Mouse (Mus musculus) adrenal gland, adult 2 months (tissue): Measurements from ENCODE around the gene Ciz1. TPM values are rescaled to one million over a fixed set of nuclear protein-coding genes. Genes with fewer than 3 reads are reported as not detected.

Experiments
- DNase-seq: peaks from one replicate; pipeline ENCODE4 v3.0.0; 2021
- long read RNA-seq: library from polyadenylated mRNA; stranded (forward); transcript quantifications from one replicate; pipeline ENCODE4 v2.0.0, GENCODE M21; 2021
- polyA plus RNA-seq: library from polyadenylated mRNA; depleted of rRNA; stranded (reverse); fragments of >200 nt; gene quantifications from 2 replicates; pipeline ENCODE4 v1.2.3, GENCODE M21; 2012; rRNA removed
- total RNA-seq, 2 experiments: library from RNA; stranded (reverse); gene quantifications; 2 replicates each; pipeline ENCODE4 v1.2.3; 2021

The Ciz1 gene
- total RNA-seq = 10 to 100 TPM; 54.0 to 94.0 TPM
- polyA plus RNA-seq = 290 and 303 TPM in 2 replicates
- long read RNA-seq, partial matches to known transcripts = 5 of 35 reads
- long read RNA-seq, other reads (novel, unspliced or antisense) = 27 of 35 reads

DNA sequence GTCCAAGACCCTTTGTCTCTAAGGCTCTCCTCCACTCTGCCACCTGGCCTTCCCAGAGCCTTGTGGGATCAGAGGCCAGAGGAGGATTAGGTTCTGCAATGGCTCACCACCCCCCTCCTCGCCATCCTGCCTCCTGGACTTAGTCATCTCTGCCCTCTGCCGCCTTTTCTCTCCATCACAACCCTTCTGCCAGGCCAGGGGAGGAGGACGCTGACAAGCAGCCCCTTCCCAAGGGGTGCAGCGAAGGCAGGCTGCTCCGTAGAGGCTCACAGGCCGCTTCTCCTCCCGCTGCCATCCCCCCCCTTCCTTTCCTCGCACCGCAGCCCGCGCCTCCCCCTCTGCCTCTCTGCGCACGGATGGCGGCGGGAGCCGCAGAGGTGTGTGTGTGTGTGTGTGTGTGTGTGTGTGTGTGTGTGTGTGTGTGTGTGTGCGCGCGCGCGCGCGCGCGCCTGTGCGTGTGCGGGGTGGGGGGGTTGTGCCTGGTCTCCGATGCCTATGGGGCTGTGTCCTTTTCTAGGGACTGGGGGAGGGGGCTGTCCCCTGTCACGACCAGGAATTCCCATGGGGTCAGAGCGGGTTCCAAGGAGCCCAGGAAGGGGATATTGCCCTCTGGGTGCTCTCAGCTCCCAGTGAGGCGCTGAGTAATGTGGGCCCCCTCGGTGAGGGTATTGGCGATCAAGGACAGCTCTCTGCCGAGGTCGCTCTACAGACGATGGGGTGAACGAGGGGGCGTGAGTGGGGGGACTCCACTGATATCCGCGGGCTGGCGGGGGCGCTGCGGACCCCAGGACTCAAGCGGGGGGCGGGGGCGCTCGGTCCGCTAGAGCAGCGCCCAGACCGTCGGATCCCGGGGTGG is at the start of gene Ciz1:
Gene Ciz1, plus strand, starts transcription at position 177 of the 856 bp plus-strand sequence.
- peak; percentile 58 for DNase-seq

DNA sequence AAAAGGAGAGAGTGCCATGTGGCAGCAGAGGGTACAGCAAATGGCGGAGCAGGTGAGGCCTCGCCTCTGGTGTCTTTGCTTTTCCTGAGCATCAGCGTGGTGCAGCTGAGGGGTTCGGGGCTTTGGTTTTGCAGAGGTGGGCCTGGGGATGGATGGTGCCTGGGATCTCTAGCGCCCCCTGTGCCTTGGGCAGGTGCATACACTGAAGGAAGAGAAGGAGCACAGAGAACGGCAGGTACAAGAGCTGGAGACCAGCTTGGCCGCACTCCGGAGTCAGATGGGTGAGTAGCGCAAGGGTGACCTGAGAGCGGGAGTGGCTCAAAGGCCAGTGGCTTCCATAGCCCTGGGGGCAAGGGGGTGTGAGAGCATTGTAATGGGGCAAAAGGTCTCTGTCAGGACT is 49.2 kb upstream of the Ciz1 start:
- no peak for DNase-seq

DNA sequence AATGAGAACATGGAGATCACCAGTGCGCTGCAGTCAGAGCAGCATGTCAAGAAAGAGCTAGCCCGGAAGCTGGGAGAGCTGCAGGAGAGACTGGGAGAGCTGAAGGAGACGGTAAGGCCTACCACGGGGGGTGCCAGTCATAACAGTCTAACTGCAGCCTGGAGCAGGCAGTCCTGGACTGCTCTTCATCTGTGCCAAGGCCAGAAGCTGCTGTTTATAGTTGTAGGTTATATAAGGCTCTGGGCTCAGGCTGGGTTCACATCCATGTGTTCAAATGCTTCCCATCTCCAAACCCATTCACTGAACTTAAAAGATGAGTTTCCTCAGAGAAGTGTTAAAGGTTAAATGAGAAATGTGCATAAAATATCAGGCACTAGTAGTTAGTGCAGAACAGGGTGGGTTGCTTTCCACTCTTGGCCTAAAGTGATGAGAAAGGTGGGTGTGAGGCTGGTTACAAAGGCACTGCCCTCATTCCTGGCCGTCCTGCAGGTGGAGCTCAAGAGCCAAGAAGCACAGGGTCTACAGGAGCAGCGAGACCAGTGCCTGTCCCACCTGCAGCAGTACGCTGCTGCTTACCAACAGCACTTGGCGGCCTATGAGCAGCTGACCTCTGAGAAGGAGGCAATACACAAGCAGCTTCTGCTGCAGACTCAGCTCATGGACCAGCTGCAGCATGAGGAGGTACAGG is 47.8 kb upstream of the Ciz1 start:
- peak; percentile 41 for DNase-seq

DNA sequence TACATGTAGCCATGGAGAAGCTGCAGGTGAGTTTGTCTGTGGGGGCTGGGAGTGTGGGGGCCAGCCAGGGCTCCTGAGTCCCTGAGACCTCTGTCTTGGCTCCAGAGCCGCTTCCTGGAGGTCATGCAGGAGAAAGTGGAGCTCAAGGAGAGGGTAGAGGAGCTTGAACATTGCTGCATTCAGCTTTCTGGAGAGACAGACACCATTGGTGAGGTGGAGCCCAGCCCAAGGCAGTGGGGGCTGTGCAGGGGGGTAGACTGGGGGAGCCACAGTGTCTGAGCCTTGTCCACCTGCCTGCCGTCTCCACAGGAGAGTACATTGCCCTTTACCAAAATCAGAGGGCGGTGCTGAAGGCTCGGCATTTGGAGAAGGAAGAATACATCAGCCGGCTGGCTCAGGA is 46.5 kb upstream of the Ciz1 start:
- no peak for DNase-seq

DNA sequence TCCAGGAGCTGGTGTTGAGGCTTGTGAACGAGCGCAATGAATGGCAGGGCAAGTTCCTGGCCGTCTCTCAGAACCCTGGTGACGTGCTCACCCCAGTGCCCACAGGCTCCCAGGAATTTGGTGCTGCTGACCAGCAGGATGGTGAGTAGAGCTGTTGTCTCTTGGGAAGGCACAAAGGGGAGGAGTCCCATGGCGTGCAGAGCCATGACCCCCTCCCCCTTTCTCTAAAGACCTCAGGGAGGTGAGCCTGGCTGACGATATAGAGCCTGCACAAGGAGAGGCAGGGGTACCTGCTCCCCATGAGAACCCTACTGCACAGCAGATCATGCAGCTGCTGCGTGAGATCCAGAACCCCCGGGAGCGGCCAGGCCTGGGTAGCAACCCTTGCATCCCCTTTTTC is 46.0 kb upstream of the Ciz1 start:
- DNase-seq = no peak

DNA sequence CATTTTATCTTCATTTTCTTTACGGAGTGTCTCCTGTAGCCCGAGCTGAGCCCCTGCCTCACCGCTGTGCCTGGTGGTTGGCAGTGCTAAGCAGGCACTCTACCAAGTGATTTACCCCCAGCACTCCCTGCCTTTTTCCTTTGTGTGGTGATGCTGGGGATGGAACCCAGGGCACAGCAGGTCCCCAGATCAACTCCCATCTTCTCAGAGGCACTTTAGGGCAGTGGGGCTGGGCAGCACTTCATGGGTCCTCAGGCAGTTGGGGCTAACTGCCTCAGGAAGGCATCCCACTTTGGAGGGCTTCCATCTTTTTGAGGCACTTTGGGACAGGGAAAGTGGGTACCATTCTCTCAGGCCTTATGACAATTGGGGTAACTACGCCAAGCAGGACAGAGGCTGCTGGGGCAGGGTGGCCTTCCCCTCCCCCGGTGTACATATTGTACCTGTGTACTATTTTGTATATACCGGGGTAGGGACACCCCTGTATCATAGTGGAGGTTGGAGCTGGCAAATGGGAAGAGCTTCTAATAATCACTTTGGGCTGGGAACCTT is 44.8 kb upstream of the Ciz1 start:
- DNase-seq = no peak

DNA sequence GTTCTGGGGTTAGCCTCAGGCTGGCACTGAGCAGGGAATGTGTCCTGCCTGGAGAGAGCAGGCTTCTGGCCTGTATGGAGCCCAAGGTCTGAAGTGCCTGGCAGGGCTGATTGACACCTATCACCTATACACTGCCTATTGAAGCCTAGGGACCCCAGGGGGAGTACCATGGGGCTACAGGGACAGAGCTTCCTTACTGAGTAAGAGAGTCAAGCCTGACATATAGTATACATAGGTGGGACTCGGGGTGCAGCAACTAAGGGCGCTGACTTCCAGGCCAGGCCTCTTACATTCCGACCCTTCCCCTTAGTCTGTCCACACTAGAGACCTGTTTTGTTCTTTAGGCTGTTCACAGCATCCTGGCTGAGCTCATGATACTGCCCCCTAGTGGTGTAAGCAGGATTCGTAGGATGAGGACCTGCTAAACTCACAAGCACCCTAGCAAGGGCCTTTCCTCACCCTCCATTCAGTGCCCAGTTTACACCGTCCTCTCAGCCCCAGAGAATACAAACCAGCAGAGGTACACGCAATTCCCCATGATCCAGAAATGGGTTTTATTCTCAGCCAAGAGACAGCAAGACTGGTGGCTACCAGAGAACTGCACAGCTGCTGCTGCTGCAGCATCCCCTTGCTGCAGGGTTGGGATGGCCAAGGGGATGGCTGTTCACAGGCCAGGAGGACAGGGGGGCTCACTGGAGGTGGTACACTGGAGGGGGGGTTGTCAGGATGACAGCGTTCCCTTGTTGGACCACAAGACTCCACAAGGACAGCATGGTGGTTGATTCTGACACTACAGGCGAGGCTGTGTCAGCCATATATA is 44.0 kb upstream of the Ciz1 start:
- peak; percentile 41 for DNase-seq

DNA sequence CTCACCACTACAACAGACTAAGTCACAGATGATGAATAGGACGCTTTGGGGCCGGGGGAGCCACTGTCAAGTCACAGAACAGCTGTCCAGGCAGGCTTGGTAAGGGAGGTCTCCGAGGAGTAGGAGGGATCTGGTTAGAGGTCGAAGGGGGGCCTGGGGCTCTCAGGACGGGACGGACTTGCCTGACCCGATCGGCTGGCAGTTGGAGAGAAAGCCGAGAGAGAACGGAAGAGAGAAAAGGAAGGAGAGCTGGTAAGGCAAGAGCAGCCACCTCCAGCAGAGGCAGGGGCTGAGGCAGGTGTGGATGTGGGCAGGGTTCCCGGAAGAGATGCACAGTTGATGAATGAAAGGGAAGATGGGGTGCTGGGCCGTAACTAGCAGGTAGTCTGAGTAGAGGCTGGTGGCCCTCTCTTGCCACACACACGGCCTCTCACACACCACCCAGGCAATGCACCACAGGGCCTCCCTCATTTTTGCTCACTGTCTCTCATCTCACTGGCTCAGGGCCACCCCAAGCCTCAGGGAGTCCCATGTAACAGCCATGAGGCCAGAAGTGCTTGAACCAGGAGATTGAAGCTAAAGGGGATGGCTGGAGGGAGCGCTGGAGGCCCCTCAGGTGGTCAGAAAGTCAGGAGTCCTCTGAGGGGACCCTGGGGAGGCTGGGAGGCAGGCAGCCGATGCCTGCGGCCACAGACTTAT is 43.1 kb upstream of the Ciz1 start:
- no peak for DNase-seq

DNA sequence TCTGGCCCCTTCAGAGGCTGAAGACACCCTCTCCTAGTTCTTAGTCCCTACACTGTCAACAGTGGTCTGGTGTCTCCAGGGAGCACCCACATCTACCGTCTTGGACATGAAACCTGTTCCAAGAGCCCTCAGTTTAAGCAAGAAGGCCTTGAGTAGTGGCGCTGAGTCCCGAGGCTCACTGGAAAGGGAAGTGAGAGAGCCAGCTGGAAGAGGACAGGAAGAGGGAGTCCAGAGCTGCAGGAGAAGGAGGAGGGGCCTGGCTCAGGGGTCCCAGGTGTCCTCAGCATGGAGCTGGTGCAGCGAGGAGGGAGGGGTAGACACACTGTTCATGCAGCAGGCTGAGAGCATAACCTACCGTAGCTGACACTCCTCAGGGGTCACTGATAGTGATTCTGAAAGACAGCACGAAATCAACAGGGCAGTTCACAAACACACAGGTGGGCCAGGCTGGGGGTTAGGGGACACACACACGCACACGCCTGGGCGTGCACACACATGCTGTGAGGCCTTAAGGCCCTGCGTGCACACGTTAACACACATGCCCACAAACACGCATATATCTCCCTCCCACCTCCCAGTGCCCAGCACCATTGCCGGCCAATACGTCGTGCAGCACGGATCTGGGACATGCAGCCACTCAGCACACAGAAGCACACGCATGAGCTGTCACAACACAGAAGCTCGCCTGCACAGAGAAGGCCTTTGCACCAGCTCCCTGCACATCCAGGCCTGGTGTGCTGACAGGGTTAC is 41.9 kb upstream of the Ciz1 start:
- DNase-seq = no peak

DNA sequence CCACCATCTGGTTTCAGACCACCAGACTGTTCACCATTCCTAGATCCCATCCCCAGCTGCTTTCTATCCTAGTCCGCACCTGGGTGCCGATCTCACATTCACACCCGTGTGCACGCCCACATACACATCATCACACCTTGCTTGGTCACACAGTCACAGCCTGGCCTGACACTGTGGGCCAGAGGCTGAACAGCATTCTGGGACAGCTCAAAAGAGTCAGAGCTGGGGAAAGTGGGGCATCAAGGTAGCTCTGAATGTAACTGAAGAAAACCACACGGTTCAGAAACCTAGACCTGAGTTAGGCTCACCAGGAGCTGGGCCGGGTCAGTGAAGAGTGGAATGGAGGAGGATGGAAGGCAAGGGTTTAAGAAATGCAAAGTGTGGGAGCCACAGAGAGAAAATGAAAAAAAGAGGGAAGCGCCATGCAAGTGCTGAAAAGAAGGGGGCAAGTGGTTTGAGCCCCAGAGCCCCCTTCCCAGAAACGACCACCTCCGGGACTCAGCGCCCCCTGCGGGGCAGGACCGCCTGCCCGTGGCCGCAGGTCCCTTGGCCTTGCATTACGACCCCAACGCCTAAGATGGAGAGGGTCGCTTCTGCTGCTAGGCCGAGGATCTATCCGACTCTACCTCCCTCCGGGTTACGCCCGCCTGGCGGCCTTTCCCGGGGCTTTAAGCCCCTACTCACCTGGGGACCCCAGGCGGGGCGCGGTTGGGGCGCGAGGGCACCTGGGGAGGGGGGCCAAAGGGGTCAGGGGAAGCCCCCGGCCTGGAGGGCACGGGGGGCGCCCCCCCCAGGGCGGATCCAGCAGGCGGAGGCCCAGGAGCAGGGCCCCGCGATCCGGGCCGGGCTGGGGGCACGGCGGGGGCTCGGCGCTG is 40.4 kb upstream of the Ciz1 start:
- DNase-seq = no peak

DNA sequence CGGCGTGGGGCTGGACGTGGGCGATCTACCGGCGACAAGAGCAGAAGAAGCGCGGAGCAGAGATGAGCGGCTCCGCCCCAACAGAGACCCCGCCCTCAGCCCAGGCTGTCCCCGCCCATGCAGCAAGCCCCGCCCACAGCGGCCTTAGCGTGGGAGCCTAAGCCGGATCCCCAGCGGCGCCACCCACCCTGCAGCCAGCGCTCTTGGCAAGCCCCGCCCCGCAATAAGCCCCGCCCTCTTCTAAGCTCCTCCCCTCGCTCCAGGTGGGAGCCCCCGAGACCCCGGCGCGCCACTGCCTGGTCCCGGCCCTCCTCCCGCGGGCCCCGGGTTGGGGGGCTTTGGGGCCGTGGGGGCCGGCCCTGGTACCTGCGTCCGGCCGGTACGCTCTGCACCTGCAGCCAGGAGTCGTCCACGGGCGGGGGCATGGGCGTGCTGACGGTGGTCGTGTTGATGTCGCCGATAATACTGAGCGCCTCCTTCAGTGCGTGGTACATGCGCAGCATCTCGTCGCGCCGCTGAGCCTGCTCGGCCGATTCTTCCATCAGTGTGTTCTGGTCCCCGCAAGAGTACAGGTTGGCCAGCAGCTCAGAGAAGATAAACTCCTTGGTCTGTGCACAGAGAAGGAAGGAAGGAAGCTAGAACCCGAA is 39.7 kb upstream of the Ciz1 start:
- peak; percentile 88 for DNase-seq

DNA sequence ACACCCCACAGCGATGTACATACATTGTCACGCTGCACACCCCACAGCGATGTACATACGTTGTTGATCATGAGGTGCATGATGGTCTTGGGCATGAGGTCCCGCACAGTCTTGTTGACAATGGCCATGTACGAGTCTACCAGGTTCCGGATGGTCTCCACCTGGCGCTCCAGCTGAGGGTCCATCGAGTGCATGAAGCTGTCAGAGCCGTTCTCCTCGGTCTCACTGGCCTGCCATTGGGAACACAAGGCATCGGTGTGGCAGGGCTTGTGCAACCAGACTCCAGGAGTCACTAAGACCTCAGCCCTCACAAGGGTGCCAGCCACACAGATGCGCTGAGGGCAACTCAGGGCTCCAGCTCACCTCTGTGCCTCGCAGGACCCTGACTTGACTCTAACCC is 37.3 kb upstream of the Ciz1 start:
- no peak for DNase-seq

DNA sequence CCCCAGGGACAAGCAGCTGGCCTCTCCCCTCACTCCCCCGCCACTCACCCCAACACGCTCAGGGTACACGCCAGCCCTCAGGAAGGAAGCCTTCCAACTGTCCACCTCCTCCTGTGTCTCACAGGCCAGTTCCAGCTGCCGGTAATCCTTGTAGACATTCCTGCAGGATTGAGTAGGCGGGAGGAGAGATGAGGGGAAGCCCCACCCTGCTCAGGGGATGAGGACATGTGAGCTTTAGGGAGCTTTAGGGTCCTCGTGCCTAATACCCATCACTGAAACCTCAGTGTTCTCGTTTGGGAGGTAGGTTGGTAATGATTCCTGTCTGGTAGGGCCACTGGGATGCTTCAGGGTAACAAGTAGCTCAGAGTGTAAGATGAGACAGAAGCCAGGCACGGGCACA is 36.4 kb upstream of the Ciz1 start:
- DNase-seq = no peak

DNA sequence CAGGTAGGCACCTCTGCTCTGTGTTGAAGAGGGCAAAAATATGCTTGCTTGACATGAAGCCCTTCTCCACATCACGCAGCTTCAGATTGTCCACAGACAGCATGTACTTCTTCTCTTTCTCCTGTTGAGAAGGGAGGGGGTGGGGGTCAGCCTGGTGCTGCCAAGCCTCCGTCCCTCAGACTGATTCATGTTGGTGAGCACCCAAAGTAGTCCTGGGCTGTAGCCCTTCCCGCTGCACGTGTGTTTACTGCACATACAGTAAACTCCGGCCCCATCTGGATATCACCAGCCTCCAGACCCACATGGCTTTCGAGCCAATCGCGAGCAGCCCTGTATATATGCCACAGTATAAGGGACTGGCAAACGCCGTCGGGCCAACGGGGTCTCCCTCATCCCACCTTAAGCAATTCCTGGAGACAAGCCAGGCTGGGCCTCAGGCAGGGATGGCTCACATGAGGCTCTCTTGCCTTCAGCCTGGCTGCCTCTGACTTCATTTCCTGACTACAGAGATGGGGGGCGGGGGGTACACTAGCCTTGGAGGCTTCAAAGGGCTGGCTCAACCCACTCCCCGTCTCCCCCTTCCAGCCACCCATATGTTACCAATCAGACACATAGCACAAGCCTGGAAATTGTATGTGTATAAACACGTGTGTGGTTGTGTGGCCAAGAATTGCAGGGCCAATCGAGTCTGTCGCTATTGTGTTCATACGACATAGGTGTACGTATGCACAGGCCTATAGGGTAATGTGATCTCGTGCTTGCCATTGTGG is 35.1 kb upstream of the Ciz1 start:
- no peak for DNase-seq

DNA sequence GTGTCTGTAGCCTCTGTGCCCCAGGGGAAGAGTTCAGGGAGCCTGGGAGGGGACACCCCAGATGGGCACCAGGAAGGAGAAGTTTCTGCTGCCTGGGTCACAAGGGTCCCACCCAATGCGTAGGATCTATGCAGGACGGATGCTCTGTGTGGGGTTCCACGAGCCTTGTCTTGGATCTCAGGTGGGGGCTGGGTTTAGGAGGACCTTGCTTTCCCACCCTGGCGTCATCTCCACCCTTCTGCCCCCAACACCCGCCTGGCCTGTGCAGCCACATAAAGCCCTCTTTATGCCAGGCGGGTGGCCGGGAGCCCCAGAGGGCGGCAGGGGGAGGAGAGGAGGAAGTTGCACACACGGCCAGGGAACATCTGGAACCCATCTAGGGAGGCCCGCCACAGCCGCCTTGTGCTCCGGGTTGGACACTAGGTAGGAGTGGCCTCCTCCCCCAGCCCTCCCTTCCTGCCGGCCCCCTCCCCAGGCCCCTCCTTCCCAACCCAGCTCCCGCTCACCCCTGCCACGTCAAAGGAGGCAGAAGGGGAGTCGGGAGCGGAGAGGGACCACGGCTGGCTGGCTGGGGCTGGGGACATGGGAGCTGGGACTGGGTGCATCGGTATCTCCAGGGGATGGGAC is 34.2 kb upstream of the Ciz1 start:
- peak; percentile 28 for DNase-seq

DNA sequence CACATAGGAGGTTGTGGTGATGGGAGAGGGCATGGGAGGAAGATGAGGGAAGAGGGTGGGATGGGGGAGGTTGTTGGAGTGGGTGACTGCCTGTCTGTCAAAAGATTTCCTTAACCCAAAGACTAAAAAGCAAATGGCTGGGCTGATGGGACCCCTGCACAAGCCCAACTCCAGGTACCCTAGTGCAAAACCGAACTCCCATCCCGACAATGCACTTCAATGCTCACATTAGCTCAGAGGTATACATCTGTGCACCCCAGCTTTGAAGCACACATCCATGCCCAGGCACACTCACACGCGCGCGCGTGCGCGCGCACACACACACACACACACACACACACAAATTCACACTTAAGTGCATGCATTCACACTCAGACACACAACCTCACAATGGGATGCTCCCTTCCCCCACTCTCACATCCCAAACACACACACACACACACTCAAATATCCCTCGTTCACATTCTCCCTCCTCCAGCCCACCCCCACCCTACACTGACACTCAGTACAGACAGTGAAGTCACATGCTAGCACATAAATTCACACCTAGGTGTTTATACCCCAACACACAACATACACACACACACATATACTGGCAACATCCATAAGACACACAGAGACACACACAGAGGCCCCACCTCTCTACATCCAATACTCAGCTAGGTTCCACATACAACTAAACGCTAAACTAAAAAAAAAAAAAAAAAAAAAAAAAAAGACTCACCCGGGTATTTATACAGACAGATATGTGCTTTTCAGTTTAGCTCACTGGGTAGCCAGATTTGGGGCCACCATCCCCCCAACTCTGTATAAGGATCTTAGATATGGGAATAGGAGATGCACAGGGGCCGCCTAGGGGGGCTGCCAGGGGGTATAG is 33.2 kb upstream of the Ciz1 start:
- no peak for DNase-seq
